Comparison of ENCODE assay signal across 8 mouse cellular contexts in genomic region chr15:37007233-37007958, GRCm38 (mm10). TPM values are rescaled to one million over a fixed set of nuclear protein-coding genes. Genes with fewer than 3 reads are reported as not detected.
DNase-seq lines count a peak whose midpoint lies in the region; ATAC-seq lines count a peak whose summit lies in the region.

Gene Zfp706 (minus strand): TSS chr15:37007773.

- H3K27me3 ChIP-seq in hindbrain, embryonic 13.5 days: no peaks in the 10 kb centered on the region

- peak; percentile 99 for DNase-seq in NIH3T3 (ENCODE audit: low read depth)
- peak; percentile 100 for DNase-seq in cerebellum, postnatal 10 days
- peak; percentile 95 to 99 for DNase-seq in frontal cortex, postnatal 14 days (ENCODE audit: low spot score in 2 of 2)
- peak; percentile 97 to 99 for DNase-seq in layer of hippocampus, postnatal 25 days (ENCODE audit: extremely low spot score in 1 of 2, low spot score in 1 of 2)
- DNase-seq in lung, postnatal 25 days (ENCODE audit: low spot score): peak; percentile 99
- DNase-seq in retina, embryonic 14.5 days (ENCODE audit: low spot score): peak; percentile 98
- peak; percentile 100 for DNase-seq in thymus, postnatal 4 days

- H3K4me2 ChIP-seq in hindbrain, embryonic 13.5 days: peak within 1 kb of the TSS; percentile 63

- no peaks in the 10 kb centered on the region for H3K9me3 ChIP-seq in hindbrain, embryonic 13.5 days

- H3K27ac ChIP-seq in hindbrain, embryonic 13.5 days: peak within 1 kb of the TSS; percentile 97

- WGBS in hindbrain, embryonic 13.5 days: under 1% methylated on average over 74 of the region's 79 CpGs

- H3K9ac ChIP-seq in hindbrain, embryonic 13.5 days: peak within 1 kb of the TSS; percentile 97

- H3K4me1 ChIP-seq in hindbrain, embryonic 13.5 days (replicated peaks): peaks cover 31% of the 10 kb centered on the region

- peaks cover 8% of the 10 kb centered on the region for H3K36me3 ChIP-seq in hindbrain, embryonic 13.5 days

- peak; percentile 100 for ATAC-seq in hindbrain, embryonic 13.5 days (ENCODE audit: low FRiP score)

- peak within 1 kb of the TSS; percentile 96 for H3K4me3 ChIP-seq in hindbrain, embryonic 13.5 days

RNA-seq across cellular contexts. Expression of gene Zfp706, which starts in this region (rescaled TPM):
- polyA plus RNA-seq in hindbrain, embryonic 13.5 days (2015; fragmentation: Nextera tagmentation; extraction: Ambion mirVana): 446 and 459 TPM in 2 replicates
- 100 to 1,000 TPM; 290 to 309 TPM for total RNA-seq in layer of hippocampus, postnatal 25 days (2021)

Comparison
In these comparisons a context has a peak if more than half of its experiments do, and no peak if none do; other contexts are left out.
1. Peak in every context shown above with its lines: DNase-seq, ATAC-seq, H3K4me3 ChIP-seq and H3K27ac ChIP-seq.